Mouse (Mus musculus): ENCODE measurements around the gene Fstl3. TPM values are rescaled to one million over a fixed set of nuclear protein-coding genes. Genes with fewer than 3 reads are reported as not detected.
A peak's percentile ranks its signal among the peaks of the same experiment; 100 is the strongest.

Fstl3 gene
- total and polyA plus RNA-seq, 2 experiments from 2014 or later = 13.2 to 28.0 TPM

- Histone ChIP-seq H3K36me3 (replicated peaks; ENCODE audit: control insufficient read depth, insufficient read depth, low read length) (no peaks in the 10 kb centered on the region), H3K9me3 (replicated peaks; ENCODE audit: control insufficient read depth, low read length) (no peaks in the 10 kb centered on the region), H3K4me2 (ENCODE audit: low read depth, low read length) (peak overlapping the region; percentile 67; the same call in 1 of the 2 replicates), H3K4me1 (ENCODE audit: control insufficient read depth, insufficient read depth) (peaks cover 7% of the 10 kb centered on the region), H3K27me3 (ENCODE audit: control insufficient read depth, insufficient read depth, low read length) (peaks cover 13% of the 10 kb centered on the region), H3K9ac (replicated peaks; ENCODE audit: low read depth, low read length) (no peak overlapping the region), H3K4me3 (ENCODE audit: low read depth, low read length) (peak overlapping the region; percentile 39; the same call in 1 of the 2 replicates), H3K27ac (ENCODE audit: low read depth) (no peak overlapping the region)
- TF ChIP-seq CTCF (IDR thresholded peaks at IDR 0.05; ENCODE audit: low read depth) = no peak
- TF ChIP-seq EP300 (IDR thresholded peaks at IDR 0.05; ENCODE audit: low read depth) = no peak
- ATAC-seq (ENCODE audit: insufficient read depth, low read depth) = no peak
- WGBS = 47% methylated on average over 21 of the region's 21 CpGs
- no peak for DNase-seq (ENCODE audit: low spot score)
Observed at GRCm38 (mm10) chr10:79781139-79781538, 4.1 kb downstream of the Fstl3 start.

DNA sequence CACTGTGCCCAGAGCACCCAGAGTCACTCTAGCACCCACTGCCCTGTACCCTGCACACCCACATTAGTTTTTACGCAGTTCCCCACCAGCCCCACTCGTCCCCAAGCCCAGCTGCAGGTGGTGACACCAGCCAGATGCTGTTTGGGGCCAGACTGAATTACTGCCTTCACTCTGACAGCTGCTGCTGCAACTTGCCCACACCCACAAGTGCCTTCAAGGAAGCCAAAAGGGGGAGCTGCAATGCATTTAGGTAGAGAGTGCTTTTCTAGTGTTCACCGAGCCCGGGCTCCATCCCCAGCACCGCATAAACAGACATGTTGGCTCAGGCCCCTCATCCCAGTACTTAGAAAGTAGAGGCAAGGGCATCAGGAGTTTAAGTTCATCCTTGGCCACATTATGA lies 4.9 kb downstream of the Fstl3 start:
- H3K4me1 ChIP-seq (ENCODE audit: control insufficient read depth, insufficient read depth) = peaks cover 7% of the 10 kb centered on the region
- DNase-seq (ENCODE audit: low spot score) = no peak
- no peak overlapping the region for H3K4me2 ChIP-seq (ENCODE audit: low read depth, low read length)
- H3K27me3 ChIP-seq (ENCODE audit: control insufficient read depth, insufficient read depth, low read length) = peaks cover 13% of the 10 kb centered on the region
- WGBS = 79% methylated on average over 5 of the region's 5 CpGs
- no peaks in the 10 kb centered on the region for H3K36me3 ChIP-seq (replicated peaks; ENCODE audit: control insufficient read depth, insufficient read depth, low read length)
- TF ChIP-seq CTCF (IDR thresholded peaks at IDR 0.05; ENCODE audit: low read depth) (no peak), EP300 (IDR thresholded peaks at IDR 0.05; ENCODE audit: low read depth) (no peak)
- no peak for ATAC-seq (ENCODE audit: insufficient read depth, low read depth)
- H3K9ac ChIP-seq (replicated peaks; ENCODE audit: low read depth, low read length) = no peak overlapping the region
- H3K4me3 ChIP-seq (ENCODE audit: low read depth, low read length) = no peak overlapping the region
- H3K9me3 ChIP-seq (replicated peaks; ENCODE audit: control insufficient read depth, low read length) = no peaks in the 10 kb centered on the region
- H3K27ac ChIP-seq (ENCODE audit: low read depth) = no peak overlapping the region

DNA sequence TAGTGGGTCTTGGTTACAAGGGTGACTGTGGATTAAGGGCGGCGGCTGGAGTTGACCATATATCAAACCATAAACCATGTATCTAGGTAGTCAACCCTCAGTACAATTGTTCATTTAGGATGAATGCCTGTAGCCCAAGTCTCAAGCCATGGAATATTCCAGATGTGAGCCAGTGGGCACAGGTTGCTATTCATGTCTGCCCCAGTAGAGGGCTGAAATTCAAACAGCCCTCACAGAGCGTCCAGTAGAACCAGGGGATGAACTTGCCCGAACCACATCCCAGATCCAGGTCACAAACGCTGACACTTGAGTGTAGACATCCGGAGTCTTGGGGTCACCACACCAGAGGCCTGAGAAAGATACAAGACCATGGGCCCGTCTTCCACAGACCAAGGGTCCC lies 6.0 kb downstream of the Fstl3 start:
- WGBS = 59% methylated on average over 7 of the region's 7 CpGs
- Histone ChIP-seq H3K27me3 (ENCODE audit: control insufficient read depth, insufficient read depth, low read length) (peaks cover 10% of the 10 kb centered on the region), H3K27ac (ENCODE audit: low read depth) (no peak overlapping the region), H3K4me1 (ENCODE audit: control insufficient read depth, insufficient read depth) (peaks cover 4% of the 10 kb centered on the region; the same call in 1 of the 2 replicates), H3K9ac (replicated peaks; ENCODE audit: low read depth, low read length) (no peak overlapping the region), H3K4me3 (ENCODE audit: low read depth, low read length) (no peak overlapping the region), H3K36me3 (replicated peaks; ENCODE audit: control insufficient read depth, insufficient read depth, low read length) (no peaks in the 10 kb centered on the region), H3K4me2 (ENCODE audit: low read depth, low read length) (no peak overlapping the region), H3K9me3 (replicated peaks; ENCODE audit: control insufficient read depth, low read length) (no peaks in the 10 kb centered on the region)
- DNase-seq (ENCODE audit: low spot score) (no peak), ATAC-seq (ENCODE audit: insufficient read depth, low read depth) (no peak)
- TF ChIP-seq CTCF (IDR thresholded peaks at IDR 0.05; ENCODE audit: low read depth) (peak; percentile 42), EP300 (IDR thresholded peaks at IDR 0.05; ENCODE audit: low read depth) (no peak)

DNA sequence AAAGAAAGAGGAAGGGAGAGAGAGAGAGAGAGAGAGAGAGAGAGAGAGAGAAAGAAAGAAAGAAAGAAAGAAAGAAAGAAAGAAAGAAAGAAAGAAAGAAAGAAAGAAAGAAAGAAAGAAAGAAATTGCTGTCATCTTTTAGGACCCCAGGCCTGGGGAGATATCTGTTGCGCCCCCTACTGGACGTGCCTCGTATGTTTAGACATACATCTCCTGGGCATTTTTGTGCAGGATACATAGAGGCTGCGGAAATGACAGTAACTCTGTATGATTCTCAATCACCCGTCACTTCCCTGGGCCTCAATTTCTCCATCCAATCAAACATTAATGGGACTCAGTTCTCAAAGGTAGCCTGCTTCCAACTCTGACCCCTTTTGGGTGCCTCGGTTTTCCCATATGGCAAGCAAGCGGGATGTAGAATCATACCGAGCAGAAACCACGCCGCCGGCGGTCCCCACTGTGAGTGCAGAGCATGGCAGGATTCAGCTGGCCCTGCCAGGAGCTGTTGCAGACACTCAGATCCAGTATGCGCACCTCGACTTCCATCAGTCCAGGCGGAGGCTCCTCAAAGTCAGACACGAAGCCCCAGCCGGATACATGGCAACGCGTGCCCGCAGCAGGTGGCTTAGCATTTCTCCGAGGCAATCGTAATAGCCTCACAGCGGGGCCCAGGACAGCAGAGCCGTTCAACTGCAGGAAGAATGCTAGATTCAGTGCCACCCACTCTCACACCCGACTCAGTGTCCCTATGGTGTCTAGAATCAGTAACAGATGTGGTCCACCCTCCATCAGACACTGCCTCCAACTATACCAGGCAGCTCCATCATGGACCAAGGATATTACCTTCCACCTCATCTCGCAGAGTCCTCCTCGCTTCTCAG lies 7.1 kb downstream of the Fstl3 start:
- Histone ChIP-seq H3K4me1 (ENCODE audit: control insufficient read depth, insufficient read depth) (peaks cover 4% of the 10 kb centered on the region; the same call in 1 of the 2 replicates), H3K4me2 (ENCODE audit: low read depth, low read length) (no peak overlapping the region), H3K27me3 (ENCODE audit: control insufficient read depth, insufficient read depth, low read length) (peaks cover 7% of the 10 kb centered on the region), H3K9me3 (replicated peaks; ENCODE audit: control insufficient read depth, low read length) (no peaks in the 10 kb centered on the region), H3K9ac (replicated peaks; ENCODE audit: low read depth, low read length) (no peak overlapping the region), H3K27ac (ENCODE audit: low read depth) (no peak overlapping the region), H3K4me3 (ENCODE audit: low read depth, low read length) (no peak overlapping the region), H3K36me3 (replicated peaks; ENCODE audit: control insufficient read depth, insufficient read depth, low read length) (no peaks in the 10 kb centered on the region)
- DNase-seq (ENCODE audit: low spot score) = no peak
- TF ChIP-seq EP300 (IDR thresholded peaks at IDR 0.05; ENCODE audit: low read depth) = no peak
- peak; percentile 41 for TF ChIP-seq CTCF (IDR thresholded peaks at IDR 0.05; ENCODE audit: low read depth)
- no peak for ATAC-seq (ENCODE audit: insufficient read depth, low read depth)
- WGBS = 41% methylated on average over 27 of the region's 27 CpGs

DNA sequence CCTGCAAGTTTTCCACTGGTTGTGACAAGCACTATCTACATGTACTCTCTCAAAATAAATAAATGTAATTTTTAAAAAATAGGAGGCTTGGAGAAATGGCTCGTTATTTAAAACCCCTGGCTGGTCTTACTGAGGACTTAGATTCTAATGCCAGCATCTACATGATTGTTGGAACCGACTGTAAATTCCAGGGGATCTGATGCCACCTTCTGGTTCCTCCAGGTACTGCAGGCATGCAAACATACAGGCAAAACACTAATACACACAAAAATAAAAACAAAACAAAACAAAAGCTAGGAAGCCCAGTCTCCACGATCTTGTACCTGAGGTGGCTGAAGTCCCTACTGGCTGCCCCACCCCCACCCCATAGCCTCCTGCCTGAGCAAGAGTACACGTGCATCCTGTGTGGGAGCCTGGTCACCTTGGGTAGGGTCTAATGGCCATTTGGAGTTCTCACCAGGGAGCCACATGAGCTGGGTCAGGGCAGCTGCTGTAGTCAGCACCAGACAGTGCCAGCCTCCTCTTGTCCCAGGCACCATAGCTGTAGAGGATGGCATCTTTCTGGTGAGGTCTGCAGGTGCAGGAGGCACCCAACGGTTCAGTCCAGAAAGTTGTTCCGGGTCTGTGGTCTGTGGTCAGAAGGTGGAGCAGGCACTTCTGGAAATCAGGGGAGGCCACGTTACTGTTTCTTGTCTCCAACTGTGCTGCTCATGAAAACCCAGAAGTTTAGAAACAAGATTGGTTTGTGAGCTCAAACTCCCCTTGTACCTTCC lies 11.5 kb downstream of the Fstl3 start:
- Histone ChIP-seq H3K27me3 (ENCODE audit: control insufficient read depth, insufficient read depth, low read length) (no peaks in the 10 kb centered on the region; the same call in 1 of the 2 replicates), H3K4me3 (ENCODE audit: low read depth, low read length) (no peak overlapping the region), H3K36me3 (replicated peaks; ENCODE audit: control insufficient read depth, insufficient read depth, low read length) (no peaks in the 10 kb centered on the region), H3K9me3 (replicated peaks; ENCODE audit: control insufficient read depth, low read length) (no peaks in the 10 kb centered on the region), H3K4me1 (ENCODE audit: control insufficient read depth, insufficient read depth) (no peaks in the 10 kb centered on the region; the same call in 1 of the 2 replicates), H3K27ac (ENCODE audit: low read depth) (no peak overlapping the region), H3K9ac (replicated peaks; ENCODE audit: low read depth, low read length) (no peak overlapping the region), H3K4me2 (ENCODE audit: low read depth, low read length) (no peak overlapping the region)
- ATAC-seq (ENCODE audit: insufficient read depth, low read depth) = no peak
- TF ChIP-seq CTCF (IDR thresholded peaks at IDR 0.05; ENCODE audit: low read depth) (peak; percentile 87), EP300 (IDR thresholded peaks at IDR 0.05; ENCODE audit: low read depth) (no peak)
- WGBS = 31% methylated on average over 7 of the region's 7 CpGs
- DNase-seq (ENCODE audit: low spot score) = peak; percentile 65

Measured in heart, postnatal 0 days (tissue).